Mouse (Mus musculus): ENCODE data around the gene Sepsecs. TPM values are rescaled to one million over a fixed set of nuclear protein-coding genes. Genes with fewer than 3 reads are reported as not detected.

Gene Sepsecs
- polyA plus RNA-seq, 1 experiment from 2014 or later, result 12.4 TPM

DNA sequence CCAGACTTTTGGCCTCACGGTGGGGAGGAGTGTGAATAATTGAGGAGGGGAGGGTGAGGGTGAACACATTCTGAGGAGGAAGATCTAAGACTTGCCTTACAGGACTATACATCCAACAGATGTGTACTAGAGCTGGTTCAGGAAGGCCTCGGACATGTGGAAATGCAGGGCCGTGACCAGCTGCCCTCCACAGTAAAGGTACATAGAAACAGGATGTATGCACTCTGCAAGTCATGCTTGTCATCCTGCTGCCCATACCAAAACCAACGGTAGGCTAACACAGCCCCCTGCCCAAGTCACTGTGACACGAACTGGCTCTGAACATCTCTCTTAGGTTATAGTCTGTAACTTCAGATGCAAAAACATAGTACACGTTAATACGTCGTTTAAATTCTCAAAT, 30.6 kb downstream of the Sepsecs start:
- H3K9ac ChIP-seq, result no peak overlapping the region
- no peak overlapping the region for H3K27ac ChIP-seq
- ATAC-seq, result no peak
- no peak overlapping the region for H3K4me3 ChIP-seq (replicated peaks)
- H3K4me2 ChIP-seq (replicated peaks), result no peak overlapping the region
- 72% methylated on average over 8 of the region's 8 CpGs for WGBS
- no peaks in the 10 kb centered on the region; the same call in 1 of the 2 replicates for H3K4me1 ChIP-seq (replicated peaks)
- H3K9me3 ChIP-seq, result no peaks in the 10 kb centered on the region
- no peaks in the 10 kb centered on the region for H3K36me3 ChIP-seq
- no peaks in the 10 kb centered on the region for H3K27me3 ChIP-seq (replicated peaks)

DNA sequence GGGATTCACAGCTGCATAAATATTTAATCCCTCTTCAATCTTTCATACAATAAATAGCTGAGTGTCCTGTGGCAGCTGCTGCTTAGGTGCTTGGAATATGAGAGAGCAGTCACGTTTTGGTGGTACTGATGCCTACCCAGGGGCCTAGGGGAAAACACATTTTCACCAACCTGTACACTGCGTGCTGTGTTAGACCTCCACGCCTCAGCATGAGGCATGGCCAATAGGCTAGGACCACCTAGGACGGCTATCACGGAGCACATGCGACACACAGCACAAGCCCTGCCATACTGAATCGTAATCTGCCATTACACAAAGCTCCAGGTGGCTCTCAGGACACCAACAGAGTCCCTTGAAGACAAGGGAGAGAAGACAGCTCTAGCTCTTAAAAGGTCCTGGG, 31.5 kb downstream of the Sepsecs start:
- Histone ChIP-seq H3K4me1 (replicated peaks) (no peaks in the 10 kb centered on the region; the same call in 1 of the 2 replicates), H3K27me3 (replicated peaks) (no peaks in the 10 kb centered on the region), H3K4me3 (replicated peaks) (no peak overlapping the region), H3K9me3 (no peaks in the 10 kb centered on the region), H3K36me3 (no peaks in the 10 kb centered on the region), H3K4me2 (replicated peaks) (no peak overlapping the region), H3K27ac (no peak overlapping the region), H3K9ac (no peak overlapping the region)
- ATAC-seq, result no peak
- WGBS, result 80% methylated on average over 7 of the region's 7 CpGs

DNA sequence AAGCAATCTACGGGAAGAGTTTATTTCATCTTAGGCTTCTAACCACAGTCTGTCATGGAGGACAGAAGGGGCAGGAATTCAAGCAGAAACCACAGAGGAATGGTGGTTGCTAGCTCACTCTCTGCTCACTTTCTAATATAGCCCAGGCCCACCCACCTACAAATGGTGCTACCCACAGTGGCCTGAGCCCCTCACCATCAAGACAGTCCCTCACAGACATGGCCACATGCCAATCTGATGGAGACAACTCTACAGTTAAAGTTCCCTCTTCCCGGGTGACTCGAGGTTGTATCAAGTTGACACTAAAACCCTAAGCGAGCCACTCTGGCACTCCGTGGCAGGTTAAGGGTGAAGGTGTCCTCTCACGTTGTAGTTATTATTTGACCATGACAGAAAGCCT, 32.6 kb downstream of the Sepsecs start:
- Histone ChIP-seq H3K27me3 (replicated peaks) (no peaks in the 10 kb centered on the region), H3K4me1 (replicated peaks) (no peaks in the 10 kb centered on the region; the same call in 1 of the 2 replicates), H3K27ac (no peak overlapping the region), H3K9me3 (no peaks in the 10 kb centered on the region), H3K4me2 (replicated peaks) (no peak overlapping the region), H3K4me3 (replicated peaks) (no peak overlapping the region), H3K9ac (no peak overlapping the region), H3K36me3 (no peaks in the 10 kb centered on the region)
- 79% methylated on average over 6 of the region's 6 CpGs for WGBS
- ATAC-seq, result no peak

DNA sequence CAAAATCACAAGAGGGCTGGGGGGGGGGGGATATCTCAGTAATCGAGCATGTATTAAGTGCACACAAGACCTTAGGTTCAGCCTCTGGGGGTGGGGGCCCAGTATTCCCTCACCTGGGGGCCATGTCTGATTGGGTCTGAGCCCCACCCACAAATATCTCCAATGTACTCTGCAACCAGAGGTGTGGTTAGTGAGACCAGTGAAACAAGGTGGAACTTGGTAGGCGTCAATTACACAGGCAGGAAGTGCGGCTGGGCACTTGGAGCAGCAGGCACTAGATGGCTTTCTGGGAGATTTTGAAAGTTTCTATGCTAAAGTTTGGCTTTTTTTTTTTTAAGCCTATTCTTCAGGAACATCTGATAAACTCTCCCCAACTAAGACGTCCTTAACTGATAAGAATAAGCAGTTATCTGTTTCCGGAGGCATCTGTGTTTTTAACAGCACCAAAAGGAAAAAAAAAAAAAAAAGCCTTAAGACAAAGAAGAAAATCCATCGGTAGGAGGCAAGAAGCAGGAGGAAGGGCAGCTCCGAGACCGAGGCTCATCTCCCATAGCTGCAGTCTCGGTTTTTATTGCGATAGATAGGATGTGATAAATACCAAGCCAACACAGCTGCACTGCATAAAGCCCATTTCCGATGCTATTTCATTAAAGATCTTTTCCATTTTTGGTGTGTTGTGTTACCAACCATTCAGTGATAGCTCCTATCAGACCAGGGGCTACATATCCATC, 33.3 kb downstream of the Sepsecs start:
- H3K27me3 ChIP-seq (replicated peaks), result no peaks in the 10 kb centered on the region
- H3K4me1 ChIP-seq (replicated peaks), result no peaks in the 10 kb centered on the region; the same call in 1 of the 2 replicates
- WGBS, result 49% methylated on average over 11 of the region's 11 CpGs
- no peak overlapping the region for H3K4me2 ChIP-seq (replicated peaks)
- no peak overlapping the region for H3K27ac ChIP-seq
- H3K4me3 ChIP-seq (replicated peaks), result no peak overlapping the region
- no peaks in the 10 kb centered on the region for H3K9me3 ChIP-seq
- peak; percentile 54 for ATAC-seq
- H3K9ac ChIP-seq, result no peak overlapping the region
- H3K36me3 ChIP-seq, result no peaks in the 10 kb centered on the region

DNA sequence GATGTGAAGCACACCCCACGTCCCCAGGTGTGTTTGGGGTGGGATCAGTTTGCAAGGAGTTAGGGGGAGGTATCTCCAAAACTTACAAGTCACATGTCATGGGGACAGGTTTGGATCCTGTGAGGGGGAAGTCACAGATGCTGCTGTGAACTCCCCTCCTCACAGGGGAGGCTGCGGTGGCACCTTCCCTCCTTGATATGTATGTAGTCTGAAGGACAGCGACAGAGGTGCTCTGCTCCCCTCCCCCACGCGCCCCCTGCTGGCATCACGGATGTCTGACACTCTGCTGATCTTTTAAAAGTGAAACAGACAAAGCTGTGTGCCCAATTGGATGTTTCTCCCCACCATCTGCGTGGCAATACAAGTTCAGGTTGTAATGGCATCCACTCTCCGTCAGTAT, 35.5 kb downstream of the Sepsecs start:
- no peaks in the 10 kb centered on the region; the same call in 1 of the 2 replicates for H3K4me1 ChIP-seq (replicated peaks)
- H3K9ac ChIP-seq, result no peak overlapping the region
- H3K4me2 ChIP-seq (replicated peaks), result no peak overlapping the region
- no peak overlapping the region for H3K27ac ChIP-seq
- no peaks in the 10 kb centered on the region for H3K27me3 ChIP-seq (replicated peaks)
- peak; percentile 28; the same call in 1 of the 2 replicates for ATAC-seq
- 23% methylated on average over 8 of the region's 8 CpGs for WGBS
- H3K36me3 ChIP-seq, result no peaks in the 10 kb centered on the region
- H3K9me3 ChIP-seq, result no peaks in the 10 kb centered on the region
- H3K4me3 ChIP-seq (replicated peaks), result no peak overlapping the region

DNA sequence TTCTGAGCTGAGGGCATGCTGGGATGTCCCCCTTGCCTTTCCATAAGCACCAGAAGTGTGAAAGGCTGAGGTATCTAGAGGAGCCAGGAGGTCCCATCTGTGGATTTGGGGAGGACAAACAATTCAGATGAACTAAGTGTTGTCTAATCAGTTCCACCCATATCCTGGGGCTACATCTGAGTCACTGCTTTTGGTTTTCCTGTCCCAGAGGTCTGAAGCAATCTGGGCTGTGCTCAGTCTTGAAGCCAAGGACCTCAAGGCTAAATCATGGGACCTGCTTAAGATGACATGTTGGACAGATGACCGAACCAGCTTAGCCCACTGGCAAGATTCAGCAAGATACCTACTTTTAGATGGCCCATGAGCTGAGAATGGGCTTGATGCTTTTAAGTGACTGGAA, 39.0 kb downstream of the Sepsecs start:
- Histone ChIP-seq H3K9me3 (no peaks in the 10 kb centered on the region), H3K4me3 (replicated peaks) (no peak overlapping the region), H3K36me3 (no peaks in the 10 kb centered on the region), H3K4me2 (replicated peaks) (no peak overlapping the region), H3K27me3 (replicated peaks) (no peaks in the 10 kb centered on the region), H3K27ac (no peak overlapping the region), H3K9ac (no peak overlapping the region), H3K4me1 (replicated peaks) (peaks cover 8% of the 10 kb centered on the region)
- 94% methylated on average over 1 of the region's 1 CpGs for WGBS
- ATAC-seq, result no peak

DNA sequence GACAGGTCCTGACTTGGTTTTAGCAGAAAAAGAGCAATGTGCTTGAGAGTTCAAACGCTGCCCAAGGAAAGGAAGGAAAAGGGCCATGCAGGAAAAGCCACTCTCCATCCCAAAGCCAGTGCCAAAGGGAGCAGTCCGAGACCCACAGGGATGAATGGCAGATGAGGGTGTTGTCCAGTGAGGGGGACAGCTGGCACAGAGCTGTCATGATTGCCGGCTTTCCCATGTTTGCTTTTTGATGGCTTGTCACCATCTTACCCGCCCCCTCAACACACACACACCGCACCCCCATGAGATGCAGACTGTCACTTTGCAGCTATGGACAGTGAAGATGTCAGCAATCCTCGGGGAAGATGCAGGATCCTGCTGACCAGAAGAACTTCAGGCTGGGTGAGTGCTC, 40.3 kb downstream of the Sepsecs start:
- Histone ChIP-seq H3K36me3 (no peaks in the 10 kb centered on the region), H3K9me3 (no peaks in the 10 kb centered on the region), H3K4me2 (replicated peaks) (no peak overlapping the region), H3K4me3 (replicated peaks) (no peak overlapping the region), H3K27ac (no peak overlapping the region), H3K4me1 (replicated peaks) (peaks cover 8% of the 10 kb centered on the region), H3K9ac (no peak overlapping the region), H3K27me3 (replicated peaks) (no peaks in the 10 kb centered on the region)
- WGBS, result 66% methylated on average over 6 of the region's 6 CpGs
- ATAC-seq, result no peak

DNA sequence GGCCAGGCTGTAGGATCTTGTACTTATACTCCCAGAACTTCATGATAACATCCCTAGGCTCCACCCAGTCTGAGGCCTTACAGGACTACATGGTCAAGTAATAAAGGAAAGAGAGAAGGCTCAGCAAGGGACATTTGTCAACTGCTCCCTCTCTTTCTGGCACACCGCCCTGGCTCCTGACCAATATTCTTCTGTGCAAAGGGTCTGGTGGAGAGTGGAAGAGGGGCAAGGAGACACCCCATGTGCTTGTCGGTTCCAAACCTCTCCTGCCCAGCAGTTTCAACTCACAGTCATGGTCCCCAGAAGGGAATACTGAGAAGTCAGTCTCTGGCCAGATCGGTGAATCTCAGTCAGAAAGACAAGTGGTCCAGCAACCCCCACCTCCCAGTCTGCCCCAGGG, 40.7 kb downstream of the Sepsecs start:
- Histone ChIP-seq H3K9ac (no peak overlapping the region), H3K9me3 (no peaks in the 10 kb centered on the region), H3K4me3 (replicated peaks) (no peak overlapping the region), H3K36me3 (no peaks in the 10 kb centered on the region), H3K27ac (no peak overlapping the region), H3K4me1 (replicated peaks) (peaks cover 8% of the 10 kb centered on the region), H3K27me3 (replicated peaks) (no peaks in the 10 kb centered on the region), H3K4me2 (replicated peaks) (no peak overlapping the region)
- 57% methylated on average over 3 of the region's 3 CpGs for WGBS
- ATAC-seq, result no peak

DNA sequence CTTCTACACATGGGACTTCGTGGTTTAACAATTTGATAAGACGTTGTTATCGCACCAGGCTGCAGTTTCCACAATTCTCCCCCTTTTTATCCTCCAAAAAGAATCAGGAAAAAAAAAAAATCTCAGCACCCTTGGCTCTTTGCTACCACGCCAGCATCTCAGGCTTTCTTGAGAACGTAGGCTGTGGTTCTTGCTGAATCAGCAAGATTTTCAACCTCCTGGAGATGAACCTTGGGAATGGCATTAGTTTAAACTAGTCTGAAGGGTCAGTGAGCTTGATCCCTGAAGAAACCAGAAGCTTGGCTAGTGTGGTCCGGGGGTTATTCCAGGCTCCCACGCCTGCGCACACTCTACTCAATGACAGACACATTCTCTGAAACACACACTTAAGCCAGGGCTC, 41.8 kb downstream of the Sepsecs start:
- Histone ChIP-seq H3K27me3 (replicated peaks) (no peaks in the 10 kb centered on the region), H3K36me3 (no peaks in the 10 kb centered on the region), H3K27ac (no peak overlapping the region), H3K4me3 (replicated peaks) (no peak overlapping the region), H3K4me1 (replicated peaks) (peaks cover 8% of the 10 kb centered on the region), H3K9me3 (no peaks in the 10 kb centered on the region), H3K4me2 (replicated peaks) (no peak overlapping the region), H3K9ac (no peak overlapping the region)
- no peak for ATAC-seq
- WGBS, result 84% methylated on average over 8 of the region's 8 CpGs

GRCm38 (mm10) chr5:52626092-52626491, 43.4 kb downstream of the Sepsecs start:
- Histone ChIP-seq H3K4me2 (replicated peaks) (peak overlapping the region; percentile 44), H3K27me3 (replicated peaks) (no peaks in the 10 kb centered on the region), H3K36me3 (no peaks in the 10 kb centered on the region), H3K4me3 (replicated peaks) (no peak overlapping the region), H3K9ac (0 out of 2 replicates have a peak overlapping the region, but pooled peaks have one; percentile 10), H3K27ac (no peak overlapping the region), H3K4me1 (replicated peaks) (peaks cover 8% of the 10 kb centered on the region), H3K9me3 (no peaks in the 10 kb centered on the region)
- WGBS, result 47% methylated on average over 8 of the region's 8 CpGs
- ATAC-seq, result no peak

- H3K27me3 ChIP-seq (replicated peaks), result no peaks in the 10 kb centered on the region
- H3K36me3 ChIP-seq, result no peaks in the 10 kb centered on the region
- WGBS, result 90% methylated on average over 1 of the region's 1 CpGs
These were observed 44.6 kb downstream of the Sepsecs start for GRCm38 (mm10) chr5:52624956-52625355.

GRCm38 (mm10) chr5:52623099-52623498, 46.4 kb downstream of the Sepsecs start:
- no peak overlapping the region for H3K27ac ChIP-seq
- no peak for ATAC-seq

More at GRCm38 (mm10) chr5:52624956-52625355, 44.6 kb downstream of the Sepsecs start:
- no peak overlapping the region for H3K9ac ChIP-seq
- H3K4me2 ChIP-seq (replicated peaks), result no peak overlapping the region
- no peak overlapping the region for H3K4me3 ChIP-seq (replicated peaks)
- no peak overlapping the region for H3K27ac ChIP-seq
- H3K4me1 ChIP-seq (replicated peaks), result peaks cover 8% of the 10 kb centered on the region
- 0 out of 2 replicates have a peak, but pooled peaks have one; percentile 36 for ATAC-seq
- H3K9me3 ChIP-seq, result no peaks in the 10 kb centered on the region

More at GRCm38 (mm10) chr5:52623099-52623498, 46.4 kb downstream of the Sepsecs start:
- Histone ChIP-seq H3K4me1 (replicated peaks) (peaks cover 8% of the 10 kb centered on the region), H3K4me3 (replicated peaks) (no peak overlapping the region), H3K4me2 (replicated peaks) (no peak overlapping the region), H3K9me3 (no peaks in the 10 kb centered on the region), H3K36me3 (no peaks in the 10 kb centered on the region), H3K9ac (no peak overlapping the region), H3K27me3 (replicated peaks) (no peaks in the 10 kb centered on the region)
- WGBS, result 62% methylated on average over 2 of the region's 2 CpGs

Data from intestine, embryonic 15.5 days (tissue).